Mouse (Mus musculus): Measurements from ENCODE around the gene Fat1. TPM values are rescaled to one million over a fixed set of nuclear protein-coding genes. Genes with fewer than 3 reads are reported as not detected.

Fat1 gene
- polyA plus RNA-seq, 3 experiments from 2014 or later = not detected

GRCm38 (mm10) chr8:44962572-44963231 is 27.5 kb downstream of the Fat1 start:
- ATAC-seq = no peak

GRCm38 (mm10) chr8:44967521-44968039 is 32.3 kb downstream of the Fat1 start:
- ATAC-seq = no peak

- no peak for ATAC-seq
Observed at GRCm38 (mm10) chr8:44970093-44970492, 34.8 kb downstream of the Fat1 start.

GRCm38 (mm10) chr8:44971346-44971745 is 36.1 kb downstream of the Fat1 start:
- ATAC-seq = no peak

GRCm38 (mm10) chr8:44971964-44972363 is 36.7 kb downstream of the Fat1 start:
- ATAC-seq = no peak

GRCm38 (mm10) chr8:44975113-44975512 is 39.9 kb downstream of the Fat1 start:
- no peak for ATAC-seq

GRCm38 (mm10) chr8:44975654-44976053 is 40.4 kb downstream of the Fat1 start:
- ATAC-seq = no peak

GRCm38 (mm10) chr8:44978622-44979021 is 43.4 kb downstream of the Fat1 start:
- ATAC-seq = no peak

- ATAC-seq = no peak
Observed at GRCm38 (mm10) chr8:44979245-44979644, 44.0 kb downstream of the Fat1 start.

- ATAC-seq = no peak
Observed at GRCm38 (mm10) chr8:44980030-44980429, 44.8 kb downstream of the Fat1 start.

- ATAC-seq = no peak
Observed at GRCm38 (mm10) chr8:44985326-44986288, 50.4 kb downstream of the Fat1 start.

GRCm38 (mm10) chr8:44991700-44992487 is 56.6 kb downstream of the Fat1 start:
- ATAC-seq = no peak

- ATAC-seq = no peak
Observed at GRCm38 (mm10) chr8:44992664-44993063, 57.4 kb downstream of the Fat1 start.

GRCm38 (mm10) chr8:44993376-44993775 is 58.1 kb downstream of the Fat1 start:
- ATAC-seq = no peak

- ATAC-seq = no peak
Observed at GRCm38 (mm10) chr8:44996493-44996892, 61.2 kb downstream of the Fat1 start.

GRCm38 (mm10) chr8:44997321-44997720 is 62.1 kb downstream of the Fat1 start:
- ATAC-seq = no peak

- ATAC-seq = no peak
Observed at GRCm38 (mm10) chr8:44997829-44998228, 62.6 kb downstream of the Fat1 start.

GRCm38 (mm10) chr8:44998275-44998674 is 63.0 kb downstream of the Fat1 start:
- ATAC-seq = no peak

- ATAC-seq = no peak
Observed at GRCm38 (mm10) chr8:44998681-44999277, 63.5 kb downstream of the Fat1 start.

GRCm38 (mm10) chr8:45001577-45002197 is 66.4 kb downstream of the Fat1 start:
- no peak for ATAC-seq

- ATAC-seq = no peak
Observed at GRCm38 (mm10) chr8:45002686-45003085, 67.4 kb downstream of the Fat1 start.

- ATAC-seq = no peak
Observed at GRCm38 (mm10) chr8:45004021-45004420, 68.8 kb downstream of the Fat1 start.
